Mouse (Mus musculus): ENCODE results near the gene Zbed4. TPM values are rescaled to one million over a fixed set of nuclear protein-coding genes. Genes with fewer than 3 reads are reported as not detected.
A peak's percentile ranks its signal among the peaks of the same experiment; 100 is the strongest.

Zbed4 gene
- total and polyA plus RNA-seq, 2 experiments from 2014 or later: 4.8 to 18.6 TPM

DNA sequence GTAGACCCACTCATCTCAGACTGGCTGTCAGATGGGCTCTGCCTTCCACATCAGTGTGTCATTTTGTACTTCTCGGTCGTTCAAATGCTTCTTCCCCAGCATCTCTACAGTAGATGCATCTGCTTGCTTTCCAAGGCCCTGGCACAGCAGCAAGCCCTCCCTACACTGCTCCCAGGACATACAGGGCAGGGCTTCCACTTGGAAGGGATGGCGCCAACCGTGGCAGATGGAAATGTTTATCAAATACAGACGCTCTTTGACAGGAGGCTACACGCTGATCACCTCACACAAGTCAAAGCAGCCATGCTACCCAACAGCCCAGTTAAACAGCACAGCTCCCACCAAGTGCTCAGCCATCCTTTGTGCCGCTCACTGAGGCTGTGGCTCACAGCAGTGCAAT, 27.1 kb upstream of the Zbed4 start:
- Histone ChIP-seq H3K4me1 (ENCODE audit: insufficient read depth, low read length) (no peaks in the 10 kb centered on the region), H3K9me3 (ENCODE audit: low read length) (no peaks in the 10 kb centered on the region), H3K9ac (replicated peaks; ENCODE audit: low read length) (no peak overlapping the region), H3K36me3 (ENCODE audit: insufficient read depth, low read length) (peaks cover 19% of the 10 kb centered on the region), H3K27ac (no peak overlapping the region), H3K27me3 (ENCODE audit: insufficient read depth, low read length) (no peaks in the 10 kb centered on the region), H3K4me3 (ENCODE audit: low read length) (no peak overlapping the region), H3K4me2 (ENCODE audit: low read depth, low read length) (no peak overlapping the region)
- DNase-seq (ENCODE audit: low spot score) (no peak), ATAC-seq (no peak)
- 63% methylated on average over 7 of the region's 7 CpGs for WGBS
- no peak for TF ChIP-seq CTCF (IDR thresholded peaks at IDR 0.05; ENCODE audit: low read depth)

- H3K4me2 ChIP-seq (ENCODE audit: low read depth, low read length): no peak overlapping the region
- no peaks in the 10 kb centered on the region for H3K4me1 ChIP-seq (ENCODE audit: insufficient read depth, low read length)
- no peak for TF ChIP-seq CTCF (IDR thresholded peaks at IDR 0.05; ENCODE audit: low read depth)
- no peaks in the 10 kb centered on the region for H3K27me3 ChIP-seq (ENCODE audit: insufficient read depth, low read length)
- peaks cover 26% of the 10 kb centered on the region for H3K36me3 ChIP-seq (ENCODE audit: insufficient read depth, low read length)
- H3K9me3 ChIP-seq (ENCODE audit: low read length): no peaks in the 10 kb centered on the region
- H3K9ac ChIP-seq (replicated peaks; ENCODE audit: low read length): no peak overlapping the region
- H3K4me3 ChIP-seq (ENCODE audit: low read length): no peak overlapping the region
- WGBS: 89% methylated on average over 5 of the region's 5 CpGs
- no peak overlapping the region for H3K27ac ChIP-seq
- DNase-seq (ENCODE audit: low spot score): no peak
- ATAC-seq: no peak
Observed at GRCm38 (mm10) chr15:88725036-88725435, 26.4 kb upstream of the Zbed4 start.

- peaks cover 6% of the 10 kb centered on the region for H3K4me1 ChIP-seq (ENCODE audit: insufficient read depth, low read length)
- TF ChIP-seq CTCF (IDR thresholded peaks at IDR 0.05; ENCODE audit: low read depth): no peak
- 87% methylated on average over 3 of the region's 3 CpGs for WGBS
- H3K27me3 ChIP-seq (ENCODE audit: insufficient read depth, low read length): no peaks in the 10 kb centered on the region
- H3K4me2 ChIP-seq (ENCODE audit: low read depth, low read length): no peak overlapping the region
- H3K4me3 ChIP-seq (ENCODE audit: low read length): no peak overlapping the region
- no peak for ATAC-seq
- DNase-seq (ENCODE audit: low spot score): no peak
- H3K9me3 ChIP-seq (ENCODE audit: low read length): no peaks in the 10 kb centered on the region
- no peak overlapping the region for H3K9ac ChIP-seq (replicated peaks; ENCODE audit: low read length)
- peaks cover 30% of the 10 kb centered on the region for H3K36me3 ChIP-seq (ENCODE audit: insufficient read depth, low read length)
- H3K27ac ChIP-seq: no peak overlapping the region
Observed at GRCm38 (mm10) chr15:88727204-88727603, 24.3 kb upstream of the Zbed4 start.

GRCm38 (mm10) chr15:88730717-88731116, 20.7 kb upstream of the Zbed4 start:
- no peak for ATAC-seq
- Histone ChIP-seq H3K27me3 (ENCODE audit: insufficient read depth, low read length) (no peaks in the 10 kb centered on the region), H3K9ac (replicated peaks; ENCODE audit: low read length) (no peak overlapping the region), H3K4me3 (ENCODE audit: low read length) (no peak overlapping the region), H3K36me3 (ENCODE audit: insufficient read depth, low read length) (peaks cover 30% of the 10 kb centered on the region), H3K4me1 (ENCODE audit: insufficient read depth, low read length) (peaks cover 16% of the 10 kb centered on the region), H3K4me2 (ENCODE audit: low read depth, low read length) (no peak overlapping the region), H3K9me3 (ENCODE audit: low read length) (no peaks in the 10 kb centered on the region), H3K27ac (no peak overlapping the region)
- WGBS: 76% methylated on average over 3 of the region's 3 CpGs
- DNase-seq (ENCODE audit: low spot score): no peak
- no peak for TF ChIP-seq CTCF (IDR thresholded peaks at IDR 0.05; ENCODE audit: low read depth)

DNA sequence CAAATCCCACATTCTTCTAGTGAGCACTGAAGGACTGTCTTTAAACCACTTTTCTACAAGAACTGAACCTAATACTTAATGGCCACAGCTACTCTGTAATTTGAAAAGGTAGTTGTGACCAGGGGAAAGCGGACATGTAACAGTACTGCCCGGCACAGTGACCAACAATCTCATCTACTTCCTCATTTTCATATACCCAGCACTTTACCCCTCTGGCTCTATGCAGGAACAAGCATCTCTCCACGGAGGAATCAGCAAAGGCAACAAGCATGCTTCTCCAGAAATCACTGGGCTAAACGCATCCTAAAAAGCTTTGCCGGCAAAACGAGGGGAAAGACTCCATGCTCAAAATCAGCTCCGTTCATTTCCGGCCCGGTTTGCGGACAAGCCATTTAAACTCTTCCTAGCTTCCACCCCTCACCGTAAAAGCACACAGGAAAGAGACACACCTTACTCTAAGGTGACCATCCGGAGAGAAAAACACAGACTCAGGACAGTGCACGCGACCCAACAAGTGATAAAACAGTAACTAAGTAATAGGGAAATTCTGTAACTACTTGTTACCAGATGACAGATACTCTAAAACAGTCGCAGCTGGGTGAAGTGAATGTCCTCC, 18.9 kb upstream of the Zbed4 start:
- peak overlapping the region; percentile 82 for H3K4me2 ChIP-seq (ENCODE audit: low read depth, low read length)
- peaks cover 16% of the 10 kb centered on the region for H3K4me1 ChIP-seq (ENCODE audit: insufficient read depth, low read length)
- DNase-seq (ENCODE audit: low spot score): no peak
- ATAC-seq: no peak
- no peaks in the 10 kb centered on the region for H3K27me3 ChIP-seq (ENCODE audit: insufficient read depth, low read length)
- peaks cover 22% of the 10 kb centered on the region for H3K36me3 ChIP-seq (ENCODE audit: insufficient read depth, low read length)
- no peaks in the 10 kb centered on the region for H3K9me3 ChIP-seq (ENCODE audit: low read length)
- peak overlapping the region; percentile 98 for H3K4me3 ChIP-seq (ENCODE audit: low read length)
- 28% methylated on average over 15 of the region's 15 CpGs for WGBS
- TF ChIP-seq CTCF (IDR thresholded peaks at IDR 0.05; ENCODE audit: low read depth): no peak
- no peak overlapping the region for H3K27ac ChIP-seq
- peak overlapping the region; percentile 99 for H3K9ac ChIP-seq (replicated peaks; ENCODE audit: low read length)

DNA sequence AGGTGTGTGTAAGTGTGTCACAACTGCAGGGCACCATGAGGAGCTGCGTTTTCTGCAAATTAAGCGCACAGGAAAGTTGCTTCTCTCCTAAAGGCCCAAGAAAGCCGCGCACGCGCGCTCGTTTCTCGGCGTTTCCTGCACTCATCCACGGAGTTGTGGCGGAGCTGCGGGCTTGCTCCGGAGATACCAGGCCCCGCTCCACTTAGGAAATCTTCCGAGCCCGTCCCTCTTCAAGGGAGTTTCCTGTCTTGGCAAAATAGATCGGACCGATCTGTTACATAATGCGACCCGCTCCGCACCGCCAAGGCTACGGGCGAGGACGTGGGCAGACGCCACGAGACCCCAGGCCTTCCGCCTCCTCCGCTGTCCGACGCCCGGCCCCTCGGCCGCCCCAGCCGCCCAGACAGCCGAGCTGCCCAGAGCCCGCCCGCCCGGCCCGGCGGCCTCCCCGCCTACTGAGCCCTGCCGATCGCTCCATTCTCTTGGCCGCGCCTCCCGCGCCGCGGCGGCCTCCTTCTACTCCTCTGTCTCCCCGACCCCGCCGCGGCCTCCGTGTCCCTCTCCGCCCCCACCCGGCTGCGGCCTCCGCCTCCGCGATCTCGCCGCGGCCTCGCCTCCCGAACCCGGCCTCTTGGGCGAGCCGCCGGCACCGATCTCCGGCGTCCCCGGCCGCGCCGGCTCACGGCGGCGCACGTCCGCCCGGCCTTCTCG, 18.3 kb upstream of the Zbed4 start:
- peaks cover 16% of the 10 kb centered on the region for H3K4me1 ChIP-seq (ENCODE audit: insufficient read depth, low read length)
- DNase-seq (ENCODE audit: low spot score) (peak; percentile 77), ATAC-seq (peak; percentile 52)
- no peaks in the 10 kb centered on the region for H3K9me3 ChIP-seq (ENCODE audit: low read length)
- under 1% methylated on average over 58 of the region's 86 CpGs for WGBS
- H3K27ac ChIP-seq: peak overlapping the region; percentile 92
- peak overlapping the region; percentile 98 for H3K4me3 ChIP-seq (ENCODE audit: low read length)
- peak overlapping the region; percentile 99 for H3K9ac ChIP-seq (replicated peaks; ENCODE audit: low read length)
- no peaks in the 10 kb centered on the region for H3K27me3 ChIP-seq (ENCODE audit: insufficient read depth, low read length)
- no peak for TF ChIP-seq CTCF (IDR thresholded peaks at IDR 0.05; ENCODE audit: low read depth)
- peaks cover 21% of the 10 kb centered on the region for H3K36me3 ChIP-seq (ENCODE audit: insufficient read depth, low read length)
- H3K4me2 ChIP-seq (ENCODE audit: low read depth, low read length): peak overlapping the region; percentile 82
